Mouse (Mus musculus) monocyte, adult 5-6 weeks (primary cell): Measurements from ENCODE around the gene Lsm5. TPM values are rescaled to one million over a fixed set of nuclear protein-coding genes. Genes with fewer than 3 reads are reported as not detected.

ENCODE experiments used
- ATAC-seq: fragments of 153-309, 156-312 bp; replicated peaks from 2 replicates; pipeline ENCODE4 v1.8.0; 2017; ENCODE audit warnings: mild to moderate bottlenecking; ENCODE audit not compliant: low TSS enrichment, insufficient number of reproducible peaks, severe bottlenecking, poor library complexity, low FRiP score
- total RNA-seq: library from RNA; stranded (forward); fragments of 200-1000, 200-491, 200-594 nt; gene quantifications from 3 replicates; pipeline ENCODE4 v1.2.3, GENCODE M21; 2017

The Lsm5 gene
- 65.8 to 113 TPM (median 109 TPM) in 3 replicates for total RNA-seq

DNA sequence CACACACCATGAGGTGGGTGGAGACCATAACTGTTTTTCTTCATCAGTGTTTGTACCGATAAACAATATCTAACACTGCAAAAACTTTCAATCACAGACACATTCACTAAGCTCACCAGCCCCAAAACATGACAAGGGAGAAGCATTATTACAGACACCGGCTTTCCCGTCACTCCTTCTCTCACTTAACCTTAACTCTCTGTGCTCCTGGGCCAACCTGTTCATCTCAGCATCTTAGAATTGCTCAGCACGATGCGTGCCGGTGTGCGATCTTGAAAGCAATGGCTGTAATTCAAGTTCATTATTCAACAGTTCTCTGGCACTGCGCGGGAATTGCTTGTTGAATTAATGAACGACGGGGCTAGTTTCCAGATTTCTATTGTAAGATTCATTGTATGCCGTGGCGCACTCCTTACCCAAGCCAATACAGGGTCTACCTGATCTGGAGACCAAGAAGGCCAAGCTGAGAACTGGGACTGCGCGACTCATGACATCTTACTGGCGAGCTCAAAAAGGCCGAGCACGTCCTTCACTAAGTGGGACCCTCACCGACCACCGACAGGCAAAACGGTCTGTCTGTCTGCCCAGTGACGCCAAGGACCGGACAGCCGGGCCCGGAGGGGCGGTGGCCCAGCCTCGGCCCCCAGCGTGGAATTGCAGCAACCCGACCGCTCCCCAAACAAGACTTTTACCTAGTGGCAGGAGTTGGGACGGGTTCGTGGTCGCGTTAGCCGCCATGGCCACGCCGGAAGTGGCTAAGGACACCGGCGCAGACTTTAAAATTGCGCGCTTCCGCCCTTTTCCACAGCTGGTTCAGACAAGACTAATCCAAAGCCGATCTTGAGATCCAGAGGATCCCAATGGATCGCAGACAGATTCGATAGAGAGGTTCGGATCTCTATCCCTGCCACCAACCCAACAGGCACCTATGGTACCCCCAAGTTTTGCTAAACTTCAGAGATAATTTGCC lies at the start of gene Lsm5:
TSS of gene Lsm5 (minus strand) at position 780 of the 970 bp plus-strand sequence.
- peak; percentile 99 for ATAC-seq

- ATAC-seq = no peak
These were observed 49.2 kb upstream of the Lsm5 start for GRCm38 (mm10) chr6:56753719-56754118.

DNA sequence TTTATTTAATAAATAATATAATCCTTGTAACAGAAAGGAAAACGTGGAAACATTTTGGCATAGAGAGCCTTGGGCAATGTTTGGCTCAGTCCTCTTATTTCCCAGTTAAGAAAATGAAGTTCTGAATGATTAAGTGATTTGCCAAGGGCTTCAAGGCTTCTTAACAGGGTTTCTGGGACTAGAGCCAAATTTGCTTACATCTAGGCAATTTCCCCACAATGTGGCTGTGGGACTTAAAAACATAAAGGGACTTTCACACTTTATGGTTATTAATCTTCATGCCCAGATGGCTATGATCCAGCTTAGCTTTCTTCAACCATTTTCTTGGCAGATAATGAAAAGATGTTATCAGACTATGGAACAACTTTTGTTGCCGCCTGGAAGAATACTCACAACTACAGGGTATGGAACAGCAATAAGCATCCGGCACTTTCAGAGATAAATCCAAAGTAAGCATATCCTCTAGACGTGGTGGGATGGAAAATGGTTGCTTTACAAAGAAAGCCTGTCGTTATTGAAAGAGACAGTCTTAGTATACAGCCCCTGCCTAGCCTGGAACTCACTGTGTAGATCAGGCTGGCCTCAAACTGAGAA lies 41.5 kb upstream of the Lsm5 start:
- ATAC-seq = no peak

DNA sequence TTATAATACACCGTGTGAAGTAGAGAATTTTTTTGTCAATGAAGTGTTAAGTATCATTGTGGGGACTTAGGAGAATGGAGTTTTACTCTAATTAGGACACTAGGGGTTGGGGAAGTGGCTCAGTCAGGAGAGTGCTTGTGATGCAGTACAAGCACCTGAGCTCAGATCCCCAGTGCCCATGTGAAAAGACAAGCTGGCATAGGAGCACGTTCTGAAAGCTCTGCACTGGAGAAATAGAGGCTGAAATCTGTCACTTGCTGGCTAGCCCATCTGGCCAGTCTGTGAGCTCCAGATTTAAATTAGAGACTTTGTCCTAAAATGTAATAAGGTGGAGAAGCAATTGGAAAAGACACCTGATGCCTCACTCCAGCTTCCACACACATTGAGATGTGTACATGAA lies 28.0 kb upstream of the Lsm5 start:
- ATAC-seq = no peak

DNA sequence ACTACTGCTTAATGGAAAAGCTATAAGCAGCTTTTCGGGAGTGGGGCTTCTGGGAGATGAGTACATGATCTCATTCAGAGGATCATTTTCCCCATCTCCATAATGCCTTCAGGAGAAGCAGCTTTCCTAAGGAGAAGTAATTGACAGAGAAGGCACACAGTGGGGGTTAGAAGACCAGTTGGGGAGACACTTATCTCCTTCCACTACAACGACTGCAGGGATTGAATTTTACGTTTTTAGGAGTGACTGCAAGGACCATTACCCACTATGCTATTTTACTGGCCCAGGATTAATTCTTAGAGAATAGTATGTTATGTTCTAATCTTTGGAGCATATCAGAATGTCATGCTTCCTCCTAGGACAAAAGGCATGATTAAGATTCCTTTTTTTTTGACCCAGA lies 16.4 kb upstream of the Lsm5 start:
- no peak for ATAC-seq

DNA sequence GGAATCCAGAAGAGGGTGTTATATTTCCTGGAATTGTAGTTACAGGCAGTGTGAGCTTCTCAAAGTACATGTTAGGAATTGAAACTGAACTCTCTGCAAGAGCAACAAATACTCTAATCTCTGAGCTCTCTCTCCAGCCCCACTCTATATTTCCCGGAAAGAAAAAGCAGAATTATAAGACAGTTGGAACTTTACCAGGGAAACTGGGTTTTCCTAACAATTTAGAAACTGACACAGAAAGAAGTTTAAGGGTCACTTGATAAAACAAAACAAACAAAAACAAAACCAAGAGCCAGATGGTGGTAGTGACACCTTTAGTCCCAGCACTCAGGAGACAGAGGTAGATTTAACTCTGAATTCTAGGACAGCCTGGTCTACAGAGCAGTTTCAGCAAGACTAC lies 14.6 kb upstream of the Lsm5 start:
- no peak for ATAC-seq

GRCm38 (mm10) chr6:56715270-56715666 lies 10.8 kb upstream of the Lsm5 start:
- ATAC-seq = peak; percentile 10; the same call in 1 of the 2 replicates

GRCm38 (mm10) chr6:56714574-56715269 lies 10.2 kb upstream of the Lsm5 start, which contains the start of gene Avl9:
Gene Avl9, plus strand, starts transcription at chr6:56714899.
- peak; percentile 99 for ATAC-seq

DNA sequence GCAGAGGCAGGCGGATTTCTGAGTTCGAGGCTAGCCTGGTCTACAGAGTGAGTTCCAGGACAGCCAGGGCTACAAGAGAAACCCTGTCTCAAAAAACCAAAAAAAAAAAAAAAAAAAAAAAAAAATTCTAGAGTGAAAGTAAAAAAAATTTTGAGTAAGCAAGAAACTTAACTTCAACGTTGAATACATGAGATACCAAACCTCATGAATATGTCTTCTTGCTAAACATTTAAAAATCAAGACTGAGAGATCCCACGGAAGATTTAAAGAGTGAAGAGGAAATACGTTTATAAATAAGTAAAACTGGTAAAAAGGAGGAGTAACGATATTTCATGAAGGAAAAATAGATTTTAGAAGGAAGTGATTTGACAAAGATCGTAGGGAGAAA lies 9.7 kb upstream of the Lsm5 start:
- ATAC-seq = no peak

GRCm38 (mm10) chr6:56692445-56692844 lies 12.1 kb downstream of the Lsm5 start:
- no peak for ATAC-seq

GRCm38 (mm10) chr6:56691205-56691604 lies 13.3 kb downstream of the Lsm5 start:
- peak; percentile 63 for ATAC-seq

- ATAC-seq = no peak
These were observed 16.3 kb downstream of the Lsm5 start for GRCm38 (mm10) chr6:56688238-56688637.

DNA sequence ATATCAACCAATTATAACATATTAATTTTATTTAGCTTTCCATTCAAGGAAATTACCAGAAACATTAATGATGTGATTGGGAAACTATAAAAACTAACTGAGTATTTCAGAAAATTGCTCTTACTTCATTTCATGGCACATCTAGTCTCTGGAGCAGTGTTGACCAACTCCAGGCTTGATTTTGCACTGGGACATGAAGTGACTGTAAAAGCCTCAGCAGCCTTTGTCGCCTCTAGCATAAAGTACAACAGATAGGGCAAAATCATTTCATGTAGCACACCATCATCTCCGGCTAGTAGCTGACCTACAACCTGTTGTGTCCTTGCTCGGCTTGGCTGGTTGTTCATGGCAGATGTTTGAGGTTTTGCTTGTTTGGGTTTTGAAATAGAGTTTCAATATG lies 40.1 kb downstream of the Lsm5 start:
- ATAC-seq = no peak

DNA sequence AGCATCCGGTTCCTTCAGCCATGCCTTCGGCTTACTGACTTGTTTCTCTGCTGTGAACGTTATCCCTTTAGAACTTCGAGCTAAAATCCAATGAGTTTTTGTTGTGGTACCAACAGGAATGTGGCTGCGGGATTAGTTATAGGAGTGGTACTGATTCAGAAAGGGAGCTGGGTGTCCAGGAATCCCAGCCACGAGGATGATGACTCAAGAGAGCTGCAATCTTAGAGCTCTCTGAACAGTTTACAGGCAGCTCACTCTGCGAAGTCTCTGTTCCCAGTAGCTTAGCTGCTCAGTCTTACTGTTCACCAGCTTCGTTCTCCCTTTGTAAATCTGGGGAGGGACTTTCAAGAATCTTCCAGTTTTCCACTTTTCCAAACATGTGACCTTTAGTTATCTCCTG lies 49.1 kb downstream of the Lsm5 start:
- no peak for ATAC-seq

DNA sequence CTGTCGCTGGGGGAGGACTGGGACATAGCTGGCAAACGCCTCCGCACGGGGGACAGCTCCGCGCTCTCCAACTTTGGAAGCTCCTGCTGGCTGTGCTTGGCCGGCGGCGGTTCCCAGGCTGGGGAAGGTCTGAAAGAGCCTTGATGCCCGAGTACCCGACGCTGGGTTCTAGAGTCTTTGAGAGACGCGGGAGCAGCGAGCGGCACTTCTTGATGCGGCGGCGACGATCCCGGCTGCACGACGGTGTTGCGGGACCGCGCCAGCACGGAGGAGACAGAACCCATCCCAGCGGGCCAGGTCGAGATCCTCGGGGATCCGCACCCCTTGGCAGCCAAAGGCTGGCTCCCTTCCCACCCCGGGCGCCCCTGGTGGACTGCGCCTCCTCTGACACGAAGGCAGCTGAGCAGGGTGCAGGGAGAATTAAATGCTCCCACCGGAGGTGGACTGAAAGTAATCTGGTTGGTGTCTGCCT lies 52.4 kb downstream of the Lsm5 start:
- ATAC-seq = no peak

Other genes with a start within 250 kb of the Lsm5 start
- 1.0 to 3.6 TPM (median 2.7 TPM) in 3 replicates for gene Pde1c, start 135.6 kb downstream of the Lsm5 start, total RNA-seq
- 62.7 to 80.8 TPM (median 66.0 TPM) in 3 replicates for gene Avl9, start 10.2 kb upstream of the Lsm5 start, total RNA-seq
- 75.5 to 79.5 TPM (median 77.3 TPM) in 3 replicates for gene Kbtbd2, start 93.1 kb upstream of the Lsm5 start, total RNA-seq
- gene Fkbp9, start 127.3 kb upstream of the Lsm5 start, total RNA-seq = 0.29 to 1.2 TPM (median 0.32 TPM) in 3 replicates
- gene Nt5c3, start 219.2 kb upstream of the Lsm5 start, total RNA-seq = 38.6 to 88.2 TPM (median 56.0 TPM) in 3 replicates
- gene Vmn1r4, start 219.3 kb upstream of the Lsm5 start, total RNA-seq = 0.19 TPM in 2 of 3 replicates, not detected in the other